Mouse (Mus musculus) midbrain, embryonic 16.5 days (tissue): Measurements from ENCODE around the gene Bmp4. TPM values are rescaled to one million over a fixed set of nuclear protein-coding genes. Genes with fewer than 3 reads are reported as not detected.
A peak's percentile ranks its signal among the peaks of the same experiment; 100 is the strongest.

Source experiments
- ATAC-seq: fragments of 200-750 bp; cut with Nextera tagmentation; 2 replicates; pipeline ENCODE4 v1.8.0; 2017; ENCODE audit warnings: moderate TSS enrichment
- H3K27ac ChIP-seq: fragments of 300-500 bp; sonication (generic); 2 replicates; pipeline ENCODE4 v1.5.1; 2014; ENCODE audit warnings: mild to moderate bottlenecking, low read length, mixed read lengths
- H3K27me3 ChIP-seq: fragments of 300-500 bp; sonication (generic); 2 replicates; pipeline ENCODE4 v1.6.1; 2014; ENCODE audit warnings: low read depth, low read length, mixed read lengths; ENCODE audit not compliant: control insufficient read depth, insufficient read depth
- H3K36me3 ChIP-seq: fragments of 300-500 bp; sonication (generic); 2 replicates; pipeline ENCODE4 v1.6.1; 2014; ENCODE audit warnings: mild to moderate bottlenecking, low read length, moderate library complexity, mixed read lengths; ENCODE audit not compliant: control insufficient read depth, insufficient read depth
- H3K4me1 ChIP-seq: fragments of 300-500 bp; sonication (generic); 2 replicates; pipeline ENCODE4 v1.6.1; 2014; ENCODE audit warnings: mild to moderate bottlenecking, low read length, mixed read lengths; ENCODE audit not compliant: control insufficient read depth, insufficient read depth
- H3K4me2 ChIP-seq: fragments of 300-500 bp; sonication (generic); 2 replicates; pipeline ENCODE4 v1.6.1; 2014; ENCODE audit warnings: mild to moderate bottlenecking, low read length, mixed read lengths
- H3K4me3 ChIP-seq: fragments of 300-500 bp; sonication (generic); 2 replicates; pipeline ENCODE4 v1.5.1; 2014; ENCODE audit warnings: low read depth, mild to moderate bottlenecking, low read length, moderate library complexity, mixed read lengths
- H3K9ac ChIP-seq: fragments of 300-500 bp; sonication (generic); 2 replicates; pipeline ENCODE4 v1.6.1; 2014; ENCODE audit warnings: low read depth, low read length, mixed read lengths
- H3K9me3 ChIP-seq: fragments of 300-500 bp; sonication (generic); replicated peaks from 2 replicates; pipeline ENCODE4 v1.6.1; 2014; ENCODE audit warnings: mild to moderate bottlenecking, low read length, mixed read lengths; ENCODE audit not compliant: control insufficient read depth, poor library complexity, severe bottlenecking
- WGBS: fragments of 180-500 bp; shearing (Covaris S2); extraction: QIAGEN DNeasy Blood & Tissue Kit; methylation state at CpG from one replicate; pipeline ENCODE4 v1.1.7; 2014; 5-methylcytosine and 5-hydroxymethylcytosine counted together
- polyA plus RNA-seq: library from polyadenylated mRNA; unstranded; fragments of >200 nt; fragmentation: Nextera tagmentation; extraction: Ambion mirVana; gene quantifications from 2 replicates; pipeline ENCODE4 v1.2.1, GENCODE M21; 2015

Bmp4 gene
- polyA plus RNA-seq, result 5.5 and 6.5 TPM in 2 replicates

- ATAC-seq, result no peak
- H3K27ac ChIP-seq, result no peak within 1 kb of the TSS
- peak within 1 kb of the TSS; percentile 16 for H3K4me3 ChIP-seq
- peaks cover 25% of the 10 kb centered on the region for H3K27me3 ChIP-seq
- peak within 1 kb of the TSS; percentile 44 for H3K4me2 ChIP-seq
- no peaks in the 10 kb centered on the region for H3K36me3 ChIP-seq
- WGBS, result 2% methylated on average over 26 of the region's 26 CpGs
- no peaks in the 10 kb centered on the region for H3K9me3 ChIP-seq
- peak within 1 kb of the TSS; percentile 40; the same call in 1 of the 2 replicates for H3K9ac ChIP-seq
- peaks cover 36% of the 10 kb centered on the region for H3K4me1 ChIP-seq
Observed at GRCm38 (mm10) chr14:46390249-46390775, at the start of gene Bmp4. Bmp4 (minus strand) TSS chr14:46390669.

GRCm38 (mm10) chr14:46439461-46440048 is 49.1 kb upstream of the Bmp4 start:
- no peaks in the 10 kb centered on the region for H3K36me3 ChIP-seq
- H3K9me3 ChIP-seq, result no peaks in the 10 kb centered on the region
- H3K4me3 ChIP-seq, result no peak overlapping the region
- WGBS, result 84% methylated on average over 5 of the region's 5 CpGs
- no peaks in the 10 kb centered on the region for H3K4me1 ChIP-seq
- no peak overlapping the region for H3K4me2 ChIP-seq
- no peak overlapping the region for H3K27ac ChIP-seq
- no peaks in the 10 kb centered on the region for H3K27me3 ChIP-seq
- no peak overlapping the region for H3K9ac ChIP-seq
- ATAC-seq, result no peak

- Histone ChIP-seq H3K36me3 (no peaks in the 10 kb centered on the region), H3K27me3 (no peaks in the 10 kb centered on the region), H3K9ac (no peak overlapping the region), H3K27ac (no peak overlapping the region), H3K4me3 (no peak overlapping the region), H3K4me1 (no peaks in the 10 kb centered on the region), H3K9me3 (no peaks in the 10 kb centered on the region), H3K4me2 (no peak overlapping the region; the same call in 1 of the 2 replicates)
- WGBS, result 15% methylated on average over 9 of the region's 9 CpGs
- ATAC-seq, result no peak
Observed at GRCm38 (mm10) chr14:46436471-46437090, 46.1 kb upstream of the Bmp4 start.

DNA sequence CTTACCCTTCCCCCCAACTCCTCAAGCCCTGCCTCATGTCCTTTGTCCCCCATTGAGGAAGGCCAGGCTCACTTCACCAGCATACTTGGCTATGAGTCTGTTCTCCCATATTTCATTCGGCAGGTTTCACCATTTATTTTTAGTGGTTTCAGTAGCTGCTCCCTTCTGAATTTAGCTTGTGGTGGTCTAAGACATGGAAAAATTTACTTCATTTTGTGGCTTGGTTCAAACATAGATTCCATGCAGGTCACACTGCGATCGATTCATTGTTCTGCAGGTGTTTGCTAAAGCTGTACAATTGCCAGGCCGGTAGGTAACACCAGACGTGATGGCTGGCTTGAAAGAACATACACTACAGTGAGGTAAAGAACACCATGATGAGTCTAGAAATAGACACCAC is 39.8 kb upstream of the Bmp4 start:
- H3K27ac ChIP-seq, result no peak overlapping the region
- H3K4me3 ChIP-seq, result no peak overlapping the region
- 94% methylated on average over 5 of the region's 5 CpGs for WGBS
- H3K36me3 ChIP-seq, result no peaks in the 10 kb centered on the region
- no peaks in the 10 kb centered on the region for H3K27me3 ChIP-seq
- ATAC-seq, result no peak
- H3K4me1 ChIP-seq, result no peaks in the 10 kb centered on the region
- H3K9ac ChIP-seq, result no peak overlapping the region
- no peak overlapping the region for H3K4me2 ChIP-seq
- no peaks in the 10 kb centered on the region for H3K9me3 ChIP-seq

DNA sequence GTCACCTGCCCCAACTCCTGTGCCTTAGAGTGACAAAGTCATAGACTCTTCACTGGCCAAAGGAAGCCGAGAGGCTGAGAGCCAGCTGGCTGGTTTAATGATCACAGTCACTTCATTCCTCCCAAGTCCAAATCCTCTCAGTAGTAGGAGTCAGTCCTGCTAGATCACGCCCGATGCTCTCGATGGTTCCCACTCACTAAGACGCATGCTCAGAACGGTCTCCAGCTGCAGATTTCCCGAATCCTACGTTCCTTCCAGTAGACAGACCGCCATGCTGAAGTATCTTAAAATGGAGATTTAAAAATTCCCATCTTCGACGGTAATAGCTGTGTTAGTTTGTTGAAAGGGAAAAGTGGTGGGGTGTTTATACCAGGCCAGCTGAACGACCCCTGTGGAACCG is 36.8 kb upstream of the Bmp4 start:
- no peaks in the 10 kb centered on the region for H3K27me3 ChIP-seq
- WGBS, result 93% methylated on average over 13 of the region's 13 CpGs
- ATAC-seq, result no peak
- H3K4me3 ChIP-seq, result no peak overlapping the region
- no peaks in the 10 kb centered on the region for H3K4me1 ChIP-seq
- no peaks in the 10 kb centered on the region for H3K9me3 ChIP-seq
- H3K36me3 ChIP-seq, result no peaks in the 10 kb centered on the region
- no peak overlapping the region for H3K27ac ChIP-seq
- H3K4me2 ChIP-seq, result no peak overlapping the region
- H3K9ac ChIP-seq, result no peak overlapping the region

- Histone ChIP-seq H3K4me3 (no peak overlapping the region), H3K27ac (no peak overlapping the region), H3K9me3 (no peaks in the 10 kb centered on the region), H3K27me3 (no peaks in the 10 kb centered on the region), H3K9ac (no peak overlapping the region), H3K36me3 (no peaks in the 10 kb centered on the region), H3K4me1 (0 out of 2 replicates have a peak, but pooled peaks cover 3% of the 10 kb centered on the region), H3K4me2 (no peak overlapping the region)
- WGBS, result 96% methylated on average over 3 of the region's 3 CpGs
- ATAC-seq, result no peak
Observed at GRCm38 (mm10) chr14:46421823-46422222, 31.4 kb upstream of the Bmp4 start.

DNA sequence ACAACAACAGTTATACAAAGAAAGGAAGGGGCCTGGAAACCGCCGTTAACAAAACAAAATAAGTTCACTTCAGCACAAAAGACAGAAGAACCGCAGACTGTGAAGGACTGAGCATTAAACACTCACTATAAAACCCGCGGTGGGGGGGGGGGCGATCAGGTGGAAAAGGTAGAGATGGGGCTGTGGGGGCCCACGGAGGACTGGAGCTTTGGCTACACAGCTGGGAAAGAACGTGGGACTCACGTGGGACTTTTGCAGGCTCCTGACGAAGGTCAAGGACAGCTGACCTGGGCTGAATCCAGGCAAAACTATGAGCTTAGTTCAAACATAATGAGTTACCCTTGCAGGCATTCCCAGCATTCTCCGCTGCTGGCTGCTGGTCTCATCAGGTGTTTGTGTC is 28.8 kb upstream of the Bmp4 start:
- Histone ChIP-seq H3K9ac (no peak overlapping the region), H3K27me3 (no peaks in the 10 kb centered on the region), H3K9me3 (no peaks in the 10 kb centered on the region), H3K36me3 (no peaks in the 10 kb centered on the region), H3K4me2 (no peak overlapping the region), H3K4me1 (0 out of 2 replicates have a peak, but pooled peaks cover 3% of the 10 kb centered on the region), H3K4me3 (no peak overlapping the region), H3K27ac (0 out of 2 replicates have a peak overlapping the region, but pooled peaks have one; percentile 3)
- 37% methylated on average over 11 of the region's 11 CpGs for WGBS
- ATAC-seq, result peak; percentile 42

GRCm38 (mm10) chr14:46418371-46419097 is 28.1 kb upstream of the Bmp4 start:
- Histone ChIP-seq H3K4me3 (no peak overlapping the region), H3K4me2 (no peak overlapping the region), H3K4me1 (0 out of 2 replicates have a peak, but pooled peaks cover 3% of the 10 kb centered on the region), H3K9me3 (no peaks in the 10 kb centered on the region), H3K27me3 (no peaks in the 10 kb centered on the region), H3K9ac (no peak overlapping the region), H3K36me3 (no peaks in the 10 kb centered on the region), H3K27ac (no peak overlapping the region)
- ATAC-seq, result peak; percentile 71
- 40% methylated on average over 15 of the region's 15 CpGs for WGBS
